In the genomic region with DNA sequence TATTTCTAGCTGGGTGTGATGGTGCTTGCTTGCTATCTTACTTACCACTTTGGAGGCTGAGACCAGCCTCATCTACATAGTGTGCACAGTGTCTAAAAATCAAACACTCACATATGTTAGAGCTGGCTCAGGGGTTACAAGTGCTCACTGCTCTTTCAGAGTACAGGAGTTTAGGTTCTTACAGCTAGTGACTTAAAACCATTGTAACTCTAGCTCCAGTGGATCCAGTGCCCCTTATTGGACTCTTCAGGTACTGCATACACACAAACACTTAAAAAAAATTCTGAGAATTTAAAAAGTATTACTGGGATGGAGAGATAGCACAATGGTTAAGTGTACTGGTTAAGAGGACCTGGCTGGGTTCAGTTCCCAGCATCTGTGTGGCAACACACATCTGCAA, we compare ENCODE assay signal across 15 mouse cellular contexts. TPM values are rescaled to one million over a fixed set of nuclear protein-coding genes. Genes with fewer than 3 reads are reported as not detected.
DNase-seq lines count a peak whose midpoint lies in the region; ATAC-seq and TF ChIP-seq lines count a peak whose summit lies in the region.
"Had no signal": no experiment of that assay in that cellular context is flagged by ENCODE, and none has a peak within 500 bp of the region (broad histone marks: within the 10 kb centered on the region; RNA-seq: fewer than 3 reads in every experiment).

No protein-coding gene starts in this region.

- no peak overlapping the region for H3K27ac ChIP-seq in embryonic facial prominence, embryonic 11.5 days (replicated peaks; ENCODE audit: low read depth, low read length)
- H3K27ac ChIP-seq in embryonic facial prominence, embryonic 10.5 days (replicated peaks), result no peak overlapping the region
- H3K27ac ChIP-seq in left cerebral cortex, adult 2 months, result no peak overlapping the region
- H3K27ac ChIP-seq: heart, embryonic 10.5 days; liver, embryonic 14.5 days had no signal

- no peaks in the 10 kb centered on the region for H3K4me1 ChIP-seq in embryonic facial prominence, embryonic 11.5 days (ENCODE audit: control insufficient read depth, insufficient read depth, low read length)
- 0 out of 2 replicates have a peak, but pooled peaks cover 4% of the 10 kb centered on the region for H3K4me1 ChIP-seq in embryonic facial prominence, embryonic 10.5 days
- H3K4me1 ChIP-seq in E14TG2a.4 (replicated peaks; ENCODE audit: low read depth, low read length), result peaks cover 12% of the 10 kb centered on the region
- H3K4me1 ChIP-seq: heart, embryonic 10.5 days had no signal

- peak; percentile 62 for TF ChIP-seq CTCF in left cerebral cortex, adult 2 months (IDR thresholded peaks at IDR 0.05)
- peak; percentile 35 for TF ChIP-seq CTCF in E14TG2a.4 (conservative IDR thresholded peaks at IDR 0.05; ENCODE audit: low read length)

- intact Hi-C loops in left cerebral cortex, adult 2 months (cut with DNase I), result loop anchor here (2.0 kb wide), 1 partner anchor 46 kb away; no protein-coding TSS in a partner anchor
- intact Hi-C loops in left cerebral cortex, postnatal 10 days (cut with DNase I), result loop anchor here (5.0 kb wide), 1 partner anchor 45 kb away; no protein-coding TSS in a partner anchor

- no peak overlapping the region for H3K4me3 ChIP-seq in embryonic facial prominence, embryonic 11.5 days (ENCODE audit: low read depth, low read length)
- H3K4me3 ChIP-seq in embryonic facial prominence, embryonic 10.5 days, result no peak overlapping the region
- no peak overlapping the region for H3K4me3 ChIP-seq in left cerebral cortex, adult 2 months
- H3K4me3 ChIP-seq in E14TG2a.4 (replicated peaks; ENCODE audit: low read length), result no peak overlapping the region
- H3K4me3 ChIP-seq: heart, embryonic 10.5 days; myocyte had no signal

- H3K4me2 ChIP-seq in embryonic facial prominence, embryonic 11.5 days (ENCODE audit: low read depth, low read length), result no peak overlapping the region

- H3K27me3 ChIP-seq in embryonic facial prominence, embryonic 11.5 days (ENCODE audit: control insufficient read depth, insufficient read depth, low read length), result no peaks in the 10 kb centered on the region
- H3K27me3 ChIP-seq in embryonic facial prominence, embryonic 10.5 days (replicated peaks; ENCODE audit: low read depth, poor library complexity, severe bottlenecking), result no peaks in the 10 kb centered on the region
- 0 out of 2 replicates have a peak, but pooled peaks cover 2% of the 10 kb centered on the region for H3K27me3 ChIP-seq in E14TG2a.4 (ENCODE audit: insufficient read depth, low read length)

- H3K9ac ChIP-seq in embryonic facial prominence, embryonic 11.5 days (replicated peaks; ENCODE audit: low read length), result no peak overlapping the region
- H3K9ac ChIP-seq: liver, embryonic 14.5 days had no signal

- no peak for ATAC-seq in embryonic facial prominence, embryonic 11.5 days (replicated peaks; ENCODE audit: insufficient number of reproducible peaks, low FRiP score, low TSS enrichment, low read depth)
- ATAC-seq: inflammation-experienced regulatory T-cells, adult 6 months had no signal

- peak; percentile 22 for DNase-seq in embryonic facial prominence, embryonic 11.5 days (ENCODE audit: low spot score)
- DNase-seq in embryonic facial prominence, embryonic 10.5 days (ENCODE audit: low spot score), result no peak
- DNase-seq in left cerebral cortex, adult 2 months (ENCODE audit: extremely low spot score in 1 of 2, low spot score in 2 of 2), result no peak
- no peak for DNase-seq in left cerebral cortex, postnatal 10 days (ENCODE audit: extremely low spot score in 1 of 2, low spot score in 2 of 2)
- DNase-seq in fibroblast of lung, adult 2 months (ENCODE audit: low read depth), result peak; percentile 52
- no peak for DNase-seq in gastrocnemius, postnatal 10 days
- DNase-seq in ovary, postnatal 14 days (ENCODE audit: low spot score), result no peak
- DNase-seq: adrenal gland, postnatal 25 days; cerebellum, postnatal 25 days; layer of hippocampus, postnatal 36 days had no signal

- no peaks in the 10 kb centered on the region for H3K9me3 ChIP-seq in embryonic facial prominence, embryonic 11.5 days (replicated peaks; ENCODE audit: control insufficient read depth, low read length)
- H3K9me3 ChIP-seq in embryonic facial prominence, embryonic 10.5 days, result no peaks in the 10 kb centered on the region
- H3K9me3 ChIP-seq in E14TG2a.4 (ENCODE audit: low read length), result no peaks in the 10 kb centered on the region
- H3K9me3 ChIP-seq: heart, embryonic 10.5 days had no signal

- no peaks in the 10 kb centered on the region for H3K36me3 ChIP-seq in embryonic facial prominence, embryonic 11.5 days (replicated peaks; ENCODE audit: control insufficient read depth, insufficient read depth, low read depth, low read length)
- no peaks in the 10 kb centered on the region for H3K36me3 ChIP-seq in embryonic facial prominence, embryonic 10.5 days (replicated peaks)
- peaks cover 8% of the 10 kb centered on the region; the same call in 1 of the 2 replicates for H3K36me3 ChIP-seq in E14TG2a.4 (ENCODE audit: insufficient read depth, low read length)
- H3K36me3 ChIP-seq: heart, embryonic 10.5 days had no signal

RNA-seq across cellular contexts. Expression of a gene that starts 26.0 kb away (rescaled TPM):
- 20.7 and 21.1 TPM in 2 replicates for polyA plus RNA-seq in embryonic facial prominence, embryonic 11.5 days (2014; fragmentation: Nextera tagmentation; extraction: Ambion mirVana)
- polyA plus RNA-seq in embryonic facial prominence, embryonic 10.5 days (2016; fragmentation: Nextera tagmentation; extraction: Ambion mirVana), result 19.8 and 20.7 TPM in 2 replicates
- 1 to 10 TPM; 6.3 to 6.8 TPM for total RNA-seq in left cerebral cortex, adult 2 months (2021)
- 1 to 10 TPM; 6.8 to 8.7 TPM for total RNA-seq in left cerebral cortex, postnatal 10 days (2021)
- total RNA-seq in gastrocnemius, postnatal 10 days (2021), result 1 to 10 TPM; 5.7 to 7.3 TPM

RNA-seq across cellular contexts. Expression of a gene that starts 26.1 kb away (rescaled TPM):
- polyA plus RNA-seq in embryonic facial prominence, embryonic 11.5 days (2014; fragmentation: Nextera tagmentation; extraction: Ambion mirVana), result 674 and 686 TPM in 2 replicates
- 693 and 727 TPM in 2 replicates for polyA plus RNA-seq in embryonic facial prominence, embryonic 10.5 days (2016; fragmentation: Nextera tagmentation; extraction: Ambion mirVana)
- 100 to 1,000 TPM; 202 to 252 TPM for total RNA-seq in left cerebral cortex, adult 2 months (2021)
- total RNA-seq in left cerebral cortex, postnatal 10 days (2021), result 100 to 1,000 TPM; 343 to 360 TPM
- total RNA-seq in gastrocnemius, postnatal 10 days (2021), result 100 to 1,000 TPM; 254 to 263 TPM

Comparison
In these comparisons a context has a peak if more than half of its experiments do, and no peak if none do; other contexts are left out.
1. DNase-seq: peak in embryonic facial prominence, embryonic 11.5 days (single experiment) and fibroblast of lung, adult 2 months (single experiment); none in embryonic facial prominence, embryonic 10.5 days (single experiment), left cerebral cortex, adult 2 months (0 of 2), left cerebral cortex, postnatal 10 days (0 of 2), gastrocnemius, postnatal 10 days (single experiment) and ovary, postnatal 14 days (single experiment).